Mouse (Mus musculus) CH12.LX (cell line): ENCODE data around the gene Ralb. TPM values are rescaled to one million over a fixed set of nuclear protein-coding genes. Genes with fewer than 3 reads are reported as not detected.

ENCODE experiments used
- DNase-seq: peaks from one replicate; pipeline ENCODE4 v3.0.0-alpha.2; 2013; ENCODE audit errors: extremely low read depth
- H3K27ac ChIP-seq: 2 replicates; pipeline ENCODE4 v1.5.1; 2012; ENCODE audit warnings: low read depth, mild to moderate bottlenecking, control low read depth, moderate library complexity; ENCODE audit not compliant: insufficient read depth
- H3K27me3 ChIP-seq: replicated peaks from 2 replicates; pipeline ENCODE3; 2012; ENCODE audit warnings: inconsistent platforms
- H3K36me3 ChIP-seq, 2 experiments: replicated peaks in 1 of 2; 2 replicates each; pipeline versions ENCODE3 to v1.6.1; 2012; ENCODE audit warnings: inconsistent platforms in 1 of 2, low read length in 1 of 2, mild to moderate bottlenecking in 1 of 2, mixed read lengths in 1 of 2, moderate library complexity in 1 of 2; ENCODE audit not compliant: control insufficient read depth in 1 of 2, insufficient read depth in 1 of 2
- H3K4me1 ChIP-seq, 2 experiments: 2 replicates each; pipeline ENCODE4 v1.6.1; 2012; ENCODE audit warnings: inconsistent platforms in 1 of 2, moderate library complexity in 1 of 2; ENCODE audit not compliant: insufficient read depth in 2 of 2, control insufficient read depth in 1 of 2
- H3K4me2 ChIP-seq: 2 replicates; pipeline ENCODE4 v1.6.1; 2012; ENCODE audit warnings: low read depth, mild to moderate bottlenecking, control low read depth; ENCODE audit not compliant: poor library complexity, insufficient read depth, severe bottlenecking
- H3K4me3 ChIP-seq, 3 experiments: fragments of 150-350 bp in 1 of 3; sonication (generic) in 1 of 3; replicated peaks in 1 of 3; 2 replicates each; pipeline versions ENCODE3 to v1.5.1; 2011 to 2012; ENCODE audit warnings: low read depth in 2 of 3, low read length in 2 of 3, mild to moderate bottlenecking in 2 of 3, moderate library complexity in 2 of 3, control low read depth in 1 of 3, improper control_type of control experiment in 1 of 3, inconsistent platforms in 1 of 3, mixed read lengths in 1 of 3; ENCODE audit not compliant: poor library complexity in 1 of 3
- H3K79me2 ChIP-seq: replicated peaks from 2 replicates; pipeline ENCODE4 v1.6.1; 2012; ENCODE audit warnings: mild to moderate bottlenecking, moderate library complexity; ENCODE audit not compliant: control insufficient read depth, poor library complexity, insufficient read depth, severe bottlenecking; ENCODE audit errors: extremely low read depth
- H3K9ac ChIP-seq: 2 replicates; pipeline ENCODE4 v1.6.1; 2012; ENCODE audit warnings: low read depth, mild to moderate bottlenecking, control low read depth, moderate library complexity; ENCODE audit not compliant: insufficient read depth
- H3K9me3 ChIP-seq: replicated peaks from 2 replicates; pipeline ENCODE3; 2012; ENCODE audit warnings: low read length, inconsistent platforms, mixed read lengths
- BHLHE40 ChIP-seq: IDR thresholded peaks from 2 replicates; pipeline ENCODE4 v1.6.1; 2011; ENCODE audit warnings: mild to moderate bottlenecking, low read depth, low read length, improper control_type of control experiment
- CHD1 ChIP-seq: IDR thresholded peaks from 2 replicates; pipeline ENCODE4 v1.6.1; 2012; ENCODE audit warnings: low read depth, low read length, improper control_type of control experiment, inconsistent platforms
- CHD2 ChIP-seq: IDR thresholded peaks from 2 replicates; pipeline ENCODE4 v1.6.1; 2011; ENCODE audit warnings: low read length, improper control_type of control experiment
- E2F4 ChIP-seq: IDR thresholded peaks from 2 replicates; pipeline ENCODE4 v1.6.1; 2011; ENCODE audit warnings: low read depth, low read length, improper control_type of control experiment; ENCODE audit not compliant: insufficient replicate concordance
- GABPA ChIP-seq: IDR thresholded peaks from 2 replicates; pipeline ENCODE4 v1.6.1; 2012; ENCODE audit warnings: low read depth, low read length, improper control_type of control experiment, inconsistent platforms; ENCODE audit not compliant: insufficient replicate concordance
- JUN ChIP-seq: IDR thresholded peaks from 2 replicates; pipeline ENCODE4 v1.6.1; 2011; ENCODE audit warnings: low read depth, mild to moderate bottlenecking, low read length, improper control_type of control experiment, moderate library complexity; ENCODE audit not compliant: insufficient read depth
- JUND ChIP-seq: conservative IDR thresholded peaks from 2 replicates; pipeline ENCODE4 v1.6.1; 2011; ENCODE audit warnings: low read depth, low read length, improper control_type of control experiment
- MAX ChIP-seq: IDR thresholded peaks from 2 replicates; pipeline ENCODE4 v1.6.1; 2011; ENCODE audit warnings: low read length, improper control_type of control experiment
- MXI1 ChIP-seq: IDR thresholded peaks from 2 replicates; pipeline ENCODE4 v1.6.1; 2011; ENCODE audit warnings: mild to moderate bottlenecking, low read depth, low read length, improper control_type of control experiment
- POLR2A ChIP-seq: IDR thresholded peaks from 2 replicates; pipeline ENCODE4 v1.6.1; 2011; ENCODE audit warnings: low read depth, mild to moderate bottlenecking, improper control_type of control experiment, low read length
- RCOR1 ChIP-seq: conservative IDR thresholded peaks from 2 replicates; pipeline ENCODE4 v1.6.1; 2012; ENCODE audit warnings: low read depth, mild to moderate bottlenecking, inconsistent platforms, low read length, improper control_type of control experiment
- SIN3A ChIP-seq: IDR thresholded peaks from 2 replicates; pipeline ENCODE4 v1.6.1; 2012; ENCODE audit warnings: low read length, improper control_type of control experiment, inconsistent platforms
- TBP ChIP-seq: conservative IDR thresholded peaks from 2 replicates; pipeline ENCODE4 v1.6.1; 2011; ENCODE audit warnings: low read depth, low read length, improper control_type of control experiment
- UBTF ChIP-seq: IDR thresholded peaks from 2 replicates; pipeline ENCODE4 v1.6.1; 2012; ENCODE audit warnings: low read depth, mild to moderate bottlenecking, inconsistent platforms, low read length, improper control_type of control experiment, moderate library complexity
- USF1 ChIP-seq: IDR thresholded peaks from 2 replicates; pipeline ENCODE4 v1.6.1; 2014; ENCODE audit warnings: low read depth, mild to moderate bottlenecking, inconsistent platforms, low read length, improper control_type of control experiment
- USF2 ChIP-seq: conservative IDR thresholded peaks from 2 replicates; pipeline ENCODE4 v1.6.1; 2011; ENCODE audit warnings: low read depth, low read length, improper control_type of control experiment
- dilution Hi-C: fragments of 300-500 bp; cut with MboI; formaldehyde crosslinking; loops from 2 replicates; pipeline ENCODE4 v1.14.3; 2020; ENCODE audit warnings: low sequenced_read_pairs; ENCODE audit not compliant: extremely low pct_unique_long_range_greater_than_20kb, extremely low pct_ligation_motif_present
- in situ Hi-C: fragments of 300-500 bp; cut with MboI; formaldehyde crosslinking; loops from 3 replicates; pipeline ENCODE4 v1.14.3; 2019; ENCODE audit warnings: low sequenced_read_pairs, low pct_ligation_motif_present, low pct_unique_long_range_greater_than_20kb, mixed read lengths
- polyA plus RNA-seq: library from polyadenylated mRNA; unstranded; fragments of >175 nt; gene quantifications from 2 replicates; pipeline ENCODE4 v1.2.1, GENCODE M21; 2012; ENCODE audit warnings: low read depth; ENCODE audit not compliant: insufficient read length
- total RNA-seq, 2 experiments: library from RNA; depleted of rRNA; stranded (reverse); fragments of 300-350 nt in 1 of 2; fragments of >200 nt in 1 of 2; gene quantifications; 2 replicates each; pipeline ENCODE4 v1.2.3; 2012 to 2014

Ralb gene
- total and polyA plus RNA-seq, 3 experiments = 18.2 to 28.7 (median 22.9) TPM

DNA sequence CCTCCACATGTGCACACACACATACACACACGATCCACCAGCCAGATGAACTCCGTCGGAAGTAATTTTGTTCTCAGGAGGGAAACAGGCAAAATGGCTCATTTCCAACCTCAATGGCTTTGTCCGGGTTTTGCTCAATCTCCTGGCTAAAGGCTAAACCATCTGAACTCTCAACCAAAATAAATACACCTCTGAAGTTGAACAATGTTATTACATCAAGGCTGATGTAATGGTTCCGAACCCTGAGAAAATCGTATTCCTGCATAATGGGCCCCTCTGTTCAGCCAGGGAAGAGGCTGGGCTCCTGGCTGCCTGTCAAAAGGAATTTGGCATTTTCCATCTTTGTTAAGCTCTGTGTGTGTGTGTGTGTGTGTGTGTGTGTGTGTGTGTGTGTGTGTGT is 67.2 kb downstream of the Ralb start:
- Histone ChIP-seq H3K4me1 (peaks cover 0 to 15% of the 10 kb centered on the region in 2 experiments; a peak in 3 of 4 replicates), H3K36me3 (no peaks in the 10 kb centered on the region), H3K79me2 (no peaks in the 10 kb centered on the region), H3K9me3 (peaks cover 16% of the 10 kb centered on the region), H3K27ac (no peak overlapping the region), H3K27me3 (no peaks in the 10 kb centered on the region), H3K4me2 (no peak overlapping the region), H3K9ac (no peak overlapping the region), H3K4me3 (no peak overlapping the region)
- DNase-seq = no peak
- TF ChIP-seq MAX (no peak), RCOR1 (no peak), USF1 (no peak), SIN3A (no peak), UBTF (no peak), JUND (no peak), GABPA (no peak)
- in situ Hi-C loops = no loop called here
- dilution Hi-C loops = no loop called here

DNA sequence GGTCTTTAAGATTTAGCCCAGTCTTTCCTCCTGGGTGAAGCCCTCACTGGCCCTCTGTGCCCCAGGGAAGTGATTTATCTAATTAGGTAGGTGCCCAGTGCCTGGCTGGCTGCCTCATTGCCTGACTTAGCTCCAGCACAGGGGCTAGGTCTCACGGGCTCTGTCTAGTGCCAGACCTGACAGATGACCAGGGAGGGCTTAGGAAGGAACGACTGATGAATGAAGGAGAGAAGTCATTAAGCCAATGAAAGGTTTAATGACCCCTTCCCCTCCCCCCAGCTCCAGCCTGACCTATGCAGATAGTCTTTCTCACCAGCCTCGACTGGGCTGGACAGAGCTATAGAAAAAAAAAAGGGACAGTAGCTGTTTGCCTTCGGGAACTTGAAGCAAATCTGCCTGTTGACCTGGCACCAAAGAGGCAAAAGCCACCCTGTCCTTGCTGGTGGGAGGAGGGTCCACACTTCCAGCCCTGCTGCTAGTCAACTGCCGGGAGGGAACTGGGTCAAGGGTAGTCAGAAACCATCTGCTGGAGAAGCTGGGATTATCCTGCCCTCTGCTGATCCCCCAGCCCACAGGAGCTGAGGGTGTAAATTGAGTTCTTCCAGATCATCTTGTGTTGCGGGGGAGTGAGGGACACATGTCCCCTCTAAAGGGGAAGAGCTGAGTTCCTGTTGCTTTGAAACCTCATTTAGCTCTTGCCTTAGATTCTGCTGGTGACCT is 80.3 kb downstream of the Ralb start:
- H3K36me3 ChIP-seq = no peaks in the 10 kb centered on the region
- H3K27me3 ChIP-seq = no peaks in the 10 kb centered on the region
- DNase-seq = no peak
- TF ChIP-seq BHLHE40 = no peak
- TF ChIP-seq E2F4 = no peak
- TF ChIP-seq USF2 = no peak
- TF ChIP-seq TBP = no peak
- no peak for TF ChIP-seq CHD2
- TF ChIP-seq MXI1 = no peak
- no peak for TF ChIP-seq POLR2A
- no peak for TF ChIP-seq MAX
- TF ChIP-seq JUN = no peak
- no peak for TF ChIP-seq CHD1
- no peak for TF ChIP-seq SIN3A
- dilution Hi-C loops = no loop called here
- in situ Hi-C loops = no loop called here
- H3K27ac ChIP-seq = no peak overlapping the region
- peaks cover 68% of the 10 kb centered on the region for H3K9me3 ChIP-seq
- H3K79me2 ChIP-seq = no peaks in the 10 kb centered on the region
- H3K9ac ChIP-seq = no peak overlapping the region
- H3K4me2 ChIP-seq = no peak overlapping the region
- H3K4me3 ChIP-seq = no peak overlapping the region
- no peaks in the 10 kb centered on the region for H3K4me1 ChIP-seq
